Mouse (Mus musculus) adrenal gland, adult 8-10 months (tissue): ENCODE data around the gene Rc3h1. TPM values are rescaled to one million over a fixed set of nuclear protein-coding genes. Genes with fewer than 3 reads are reported as not detected.

Experiments used
- total RNA-seq, 4 experiments: library from RNA; stranded (reverse); gene quantifications; 2 replicates each; pipeline ENCODE4 v1.2.4; 2022

Rc3h1 gene
- total RNA-seq, 4 experiments from 2014 or later = 34.6 to 52.0 (median 48.0) TPM

Other genes starting within 250 kb of the Rc3h1 start
- 10 to 100 TPM; 27.9 to 45.9 (median 34.6) TPM for gene Rabgap1l, start 113.2 kb upstream of the Rc3h1 start, total RNA-seq
- 1 to 10 TPM in 3 of 4 experiments, under 1 TPM in 1; 0.80 to 2.2 (median 1.6) TPM for gene Serpinc1, start 72.2 kb downstream of the Rc3h1 start, total RNA-seq
- gene Zbtb37, start 128.4 kb downstream of the Rc3h1 start, total RNA-seq = 10 to 100 TPM; 13.1 to 27.1 (median 19.0) TPM
- 10 to 100 TPM; 29.7 to 31.8 (median 31.0) TPM for gene Dars2, start 164.2 kb downstream of the Rc3h1 start, total RNA-seq
- gene Cenpl, start 164.3 kb downstream of the Rc3h1 start, total RNA-seq = 1 to 10 TPM; 1.7 to 3.6 (median 2.8) TPM
- 10 to 100 TPM; 16.1 to 21.1 (median 18.6) TPM for gene Klhl20, start 225.1 kb downstream of the Rc3h1 start, total RNA-seq
- 10 to 100 TPM in 2 of 4 experiments, 1 to 10 TPM in 2; 7.6 to 13.6 (median 10.3) TPM for gene Ankrd45, start 236.3 kb downstream of the Rc3h1 start, total RNA-seq